Mouse (Mus musculus) liver, postnatal 0 days (tissue): ENCODE measurements at regions not wholly inside any gene's neighbourhood (a gene's known extent, or its start where the extent isn't known, plus 50 kb on each side); places are given as distances from the start of the nearest gene placed in this dataset.

Experiments
- CTCF ChIP-seq: sonication (generic); IDR thresholded peaks from 2 replicates; pipeline ENCODE4 v1.5.1; 2016; ENCODE audit warnings: antibody characterized with exemption, low read depth
- EP300 ChIP-seq: IDR thresholded peaks from 2 replicates; pipeline ENCODE4 v1.6.1; 2016; ENCODE audit warnings: antibody characterized with exemption, low read depth, mild to moderate bottlenecking

DNA sequence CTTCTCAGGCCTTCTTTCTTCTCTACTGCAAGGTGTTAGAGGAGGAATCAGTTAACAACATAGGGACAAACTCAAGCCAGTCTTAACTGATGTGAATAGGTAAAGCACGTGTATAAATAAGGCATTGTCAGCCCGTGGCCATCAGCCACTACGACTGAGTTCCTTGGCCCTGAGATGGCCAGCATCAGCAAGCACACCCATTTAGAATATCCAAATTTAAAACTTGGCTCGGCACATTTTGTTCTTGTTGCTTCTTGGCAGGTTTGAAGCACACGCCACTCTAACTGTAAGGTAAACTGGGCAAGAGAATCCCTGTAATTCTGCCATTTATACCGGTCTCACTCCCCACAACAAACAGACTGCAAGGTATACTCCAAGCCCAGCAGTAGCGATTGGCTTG is 57.3 kb upstream of the Lrrc52 start:
- TF ChIP-seq CTCF (no peak), EP300 (no peak)
